Mouse (Mus musculus) kidney, embryonic 16.5 days (tissue): ENCODE data around the gene Dpp6. TPM values are rescaled to one million over a fixed set of nuclear protein-coding genes. Genes with fewer than 3 reads are reported as not detected.

Source experiments
- ATAC-seq: fragments of 200-750 bp; cut with Nextera tagmentation; 2 replicates; pipeline ENCODE4 v1.8.0; 2017; ENCODE audit warnings: moderate TSS enrichment; ENCODE audit not compliant: low FRiP score, low TSS enrichment
- H3K27ac ChIP-seq: fragments of 300-500 bp; sonication (generic); 2 replicates; pipeline ENCODE4 v1.5.1; 2014; ENCODE audit warnings: low read length
- H3K27me3 ChIP-seq: fragments of 300-500 bp; sonication (generic); 2 replicates; pipeline ENCODE4 v1.6.1; 2014; ENCODE audit warnings: low read length, control low read depth, mixed read lengths; ENCODE audit not compliant: insufficient read depth
- H3K36me3 ChIP-seq: fragments of 300-500 bp; sonication (generic); 2 replicates; pipeline ENCODE4 v1.6.1; 2014; ENCODE audit warnings: low read length, control low read depth, mixed read lengths; ENCODE audit not compliant: insufficient read depth
- H3K4me1 ChIP-seq: fragments of 300-500 bp; sonication (generic); 2 replicates; pipeline ENCODE4 v1.6.1; 2014; ENCODE audit warnings: low read length, control low read depth, mixed read lengths; ENCODE audit not compliant: insufficient read depth
- H3K4me2 ChIP-seq: fragments of 300-500 bp; sonication (generic); replicated peaks from 2 replicates; pipeline ENCODE4 v1.6.1; 2014; ENCODE audit warnings: low read depth, low read length
- H3K4me3 ChIP-seq: fragments of 300-500 bp; sonication (generic); 2 replicates; pipeline ENCODE4 v1.5.1; 2014; ENCODE audit warnings: mild to moderate bottlenecking, low read length
- H3K9ac ChIP-seq: fragments of 300-500 bp; sonication (generic); replicated peaks from 2 replicates; pipeline ENCODE4 v1.6.1; 2014; ENCODE audit warnings: low read length
- H3K9me3 ChIP-seq: fragments of 300-500 bp; sonication (generic); 2 replicates; pipeline ENCODE4 v1.6.1; 2016; ENCODE audit warnings: low read length, control low read depth
- WGBS: fragments of 180-500 bp; shearing (Covaris S2); extraction: QIAGEN DNeasy Blood & Tissue Kit; methylation state at CpG from one replicate; pipeline ENCODE4 v1.1.7; 2014; 5-methylcytosine and 5-hydroxymethylcytosine counted together
- polyA plus RNA-seq: library from polyadenylated mRNA; unstranded; fragments of >200 nt; fragmentation: Nextera tagmentation; extraction: Ambion mirVana; gene quantifications from 2 replicates; pipeline ENCODE4 v1.2.1, GENCODE M21; 2015

Gene Dpp6
- polyA plus RNA-seq, 1 experiment from 2014 or later = 3.6 TPM

DNA sequence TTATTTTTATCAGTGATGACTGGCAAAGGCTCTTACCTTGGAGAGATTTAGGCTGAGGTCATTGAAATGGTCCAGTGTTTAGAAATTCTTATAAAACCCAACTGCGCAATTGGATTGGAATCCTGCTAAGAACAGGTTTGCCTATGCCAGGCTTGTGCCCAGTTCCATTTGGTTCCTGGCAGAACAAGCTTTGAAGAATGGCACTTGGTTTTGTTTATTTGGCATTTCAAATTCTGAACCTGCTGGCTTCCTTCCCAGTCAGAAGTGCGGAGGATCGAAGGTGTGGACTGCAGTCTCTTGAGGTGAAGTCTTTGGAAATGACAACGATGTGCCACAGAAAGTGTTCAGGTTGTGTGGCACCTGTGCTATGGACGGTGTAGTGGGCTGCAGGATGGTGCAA lies 193.6 kb downstream of the Dpp6 start:
- H3K4me2 ChIP-seq = no peak overlapping the region
- H3K27me3 ChIP-seq = no peaks in the 10 kb centered on the region
- H3K4me1 ChIP-seq = no peaks in the 10 kb centered on the region
- H3K9me3 ChIP-seq = no peaks in the 10 kb centered on the region
- no peaks in the 10 kb centered on the region for H3K36me3 ChIP-seq
- 91% methylated on average over 5 of the region's 5 CpGs for WGBS
- ATAC-seq = no peak
- no peak overlapping the region for H3K27ac ChIP-seq
- H3K9ac ChIP-seq = no peak overlapping the region
- no peak overlapping the region for H3K4me3 ChIP-seq

DNA sequence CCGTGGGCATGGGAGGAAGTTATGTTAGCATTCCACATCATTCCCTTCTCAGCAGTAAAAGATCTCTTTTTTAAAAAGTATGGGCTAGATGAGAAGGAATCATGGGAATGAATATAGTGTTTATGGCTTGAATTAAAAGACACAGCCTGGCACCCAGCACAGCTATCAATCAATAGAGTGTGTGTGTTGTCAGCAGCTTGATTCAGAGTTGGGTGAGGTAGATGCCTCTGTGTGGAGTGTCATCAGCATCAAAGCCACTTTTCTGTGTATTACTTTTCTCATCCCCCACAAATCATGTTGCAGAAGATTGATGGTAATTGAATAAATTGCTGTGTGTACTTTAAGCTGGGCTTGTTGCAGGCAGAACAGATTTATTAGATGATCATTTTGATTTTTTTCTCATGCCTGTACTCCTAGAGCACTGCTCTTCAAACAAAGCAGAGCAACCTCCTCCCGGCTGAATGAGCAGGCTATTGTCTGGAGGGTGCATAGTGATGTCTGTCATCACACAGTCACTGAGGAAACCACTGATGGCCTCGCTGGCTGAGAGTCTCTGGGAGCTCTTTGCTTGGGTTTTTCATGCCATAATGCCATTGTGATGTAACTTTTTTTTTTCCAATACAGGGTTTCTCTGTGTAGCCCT lies 201.4 kb downstream of the Dpp6 start:
- 70% methylated on average over 3 of the region's 3 CpGs for WGBS
- Histone ChIP-seq H3K27me3 (no peaks in the 10 kb centered on the region), H3K4me3 (no peak overlapping the region), H3K4me1 (no peaks in the 10 kb centered on the region), H3K4me2 (no peak overlapping the region), H3K9me3 (no peaks in the 10 kb centered on the region), H3K27ac (no peak overlapping the region), H3K9ac (no peak overlapping the region), H3K36me3 (no peaks in the 10 kb centered on the region)
- no peak for ATAC-seq

- H3K9me3 ChIP-seq = no peaks in the 10 kb centered on the region
- no peak overlapping the region for H3K4me2 ChIP-seq
- no peaks in the 10 kb centered on the region for H3K27me3 ChIP-seq
- no peak overlapping the region for H3K27ac ChIP-seq
- no peak overlapping the region for H3K4me3 ChIP-seq
- 82% methylated on average over 1 of the region's 1 CpGs for WGBS
- no peaks in the 10 kb centered on the region for H3K4me1 ChIP-seq
- no peak overlapping the region for H3K9ac ChIP-seq
- no peak for ATAC-seq
- no peaks in the 10 kb centered on the region for H3K36me3 ChIP-seq
These were observed 211.6 kb downstream of the Dpp6 start for GRCm38 (mm10) chr5:27028611-27029010.

DNA sequence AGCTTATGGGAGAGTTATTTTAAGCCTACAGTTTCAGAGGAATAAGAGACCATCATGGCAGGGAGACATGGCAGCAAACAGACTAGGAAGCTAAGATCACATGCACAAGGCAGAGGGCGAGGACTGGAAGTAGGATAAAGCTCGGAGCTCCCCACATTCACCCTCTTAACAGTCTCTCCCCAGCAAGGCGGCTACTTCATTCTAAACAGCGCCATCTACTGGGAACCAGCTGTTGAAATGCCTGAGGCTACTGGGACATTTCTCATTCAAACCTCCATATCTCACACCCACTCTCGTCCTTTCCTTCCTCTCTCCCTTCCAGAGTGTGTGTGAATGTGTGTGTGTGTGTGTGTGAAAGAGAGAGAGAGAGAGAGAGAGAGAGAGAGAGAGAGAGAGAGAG lies 212.8 kb downstream of the Dpp6 start:
- no peaks in the 10 kb centered on the region for H3K9me3 ChIP-seq
- WGBS = 8% methylated on average over 5 of the region's 5 CpGs
- no peak for ATAC-seq
- H3K4me3 ChIP-seq = no peak overlapping the region
- no peak overlapping the region for H3K4me2 ChIP-seq
- no peak overlapping the region for H3K9ac ChIP-seq
- H3K27me3 ChIP-seq = no peaks in the 10 kb centered on the region
- no peak overlapping the region for H3K27ac ChIP-seq
- H3K4me1 ChIP-seq = no peaks in the 10 kb centered on the region
- H3K36me3 ChIP-seq = no peaks in the 10 kb centered on the region

GRCm38 (mm10) chr5:27034858-27035257 lies 217.9 kb downstream of the Dpp6 start:
- no peak overlapping the region for H3K4me2 ChIP-seq
- H3K27me3 ChIP-seq = no peaks in the 10 kb centered on the region
- no peak overlapping the region for H3K27ac ChIP-seq
- WGBS = 66% methylated on average over 4 of the region's 4 CpGs
- H3K4me1 ChIP-seq = no peaks in the 10 kb centered on the region
- no peak for ATAC-seq
- no peaks in the 10 kb centered on the region for H3K36me3 ChIP-seq
- H3K9me3 ChIP-seq = no peaks in the 10 kb centered on the region
- H3K9ac ChIP-seq = no peak overlapping the region
- no peak overlapping the region for H3K4me3 ChIP-seq

DNA sequence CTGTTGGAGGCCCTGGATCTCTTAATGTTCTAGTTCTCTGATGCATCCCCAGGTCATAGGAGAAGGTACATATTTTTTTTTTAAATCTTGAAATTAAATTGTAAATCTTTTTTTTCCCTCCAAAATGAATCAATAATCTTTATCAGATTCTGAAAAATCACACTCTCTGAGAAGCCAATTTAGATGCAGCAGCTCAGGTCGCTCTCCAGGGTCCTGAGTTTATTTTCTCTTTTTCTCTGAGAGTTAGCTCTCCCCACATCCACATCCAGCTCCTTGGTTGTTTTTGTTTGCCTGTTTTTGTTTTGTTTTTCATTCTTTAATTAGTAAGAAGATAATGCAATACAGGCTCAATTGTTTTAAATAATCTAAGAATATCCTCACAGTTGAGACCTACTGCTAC lies 218.3 kb downstream of the Dpp6 start:
- no peaks in the 10 kb centered on the region for H3K27me3 ChIP-seq
- H3K27ac ChIP-seq = no peak overlapping the region
- H3K9ac ChIP-seq = no peak overlapping the region
- WGBS = 57% methylated on average over 1 of the region's 1 CpGs
- H3K36me3 ChIP-seq = no peaks in the 10 kb centered on the region
- no peaks in the 10 kb centered on the region for H3K9me3 ChIP-seq
- H3K4me2 ChIP-seq = no peak overlapping the region
- H3K4me1 ChIP-seq = no peaks in the 10 kb centered on the region
- no peak overlapping the region for H3K4me3 ChIP-seq
- no peak for ATAC-seq

GRCm38 (mm10) chr5:27035891-27036290 lies 218.9 kb downstream of the Dpp6 start:
- Histone ChIP-seq H3K9ac (no peak overlapping the region), H3K36me3 (no peaks in the 10 kb centered on the region), H3K27me3 (no peaks in the 10 kb centered on the region), H3K4me1 (no peaks in the 10 kb centered on the region), H3K4me2 (no peak overlapping the region), H3K4me3 (no peak overlapping the region), H3K9me3 (no peaks in the 10 kb centered on the region), H3K27ac (no peak overlapping the region)
- ATAC-seq = no peak
- WGBS = 30% methylated on average over 2 of the region's 2 CpGs

- H3K4me3 ChIP-seq = no peak overlapping the region
- no peak for ATAC-seq
- no peaks in the 10 kb centered on the region for H3K27me3 ChIP-seq
- H3K36me3 ChIP-seq = no peaks in the 10 kb centered on the region
- no peak overlapping the region for H3K9ac ChIP-seq
- WGBS = 75% methylated on average over 5 of the region's 5 CpGs
- H3K4me1 ChIP-seq = no peaks in the 10 kb centered on the region
- H3K4me2 ChIP-seq = no peak overlapping the region
- H3K9me3 ChIP-seq = no peaks in the 10 kb centered on the region
- H3K27ac ChIP-seq = no peak overlapping the region
These were observed 220.8 kb downstream of the Dpp6 start for GRCm38 (mm10) chr5:27037796-27038195.

DNA sequence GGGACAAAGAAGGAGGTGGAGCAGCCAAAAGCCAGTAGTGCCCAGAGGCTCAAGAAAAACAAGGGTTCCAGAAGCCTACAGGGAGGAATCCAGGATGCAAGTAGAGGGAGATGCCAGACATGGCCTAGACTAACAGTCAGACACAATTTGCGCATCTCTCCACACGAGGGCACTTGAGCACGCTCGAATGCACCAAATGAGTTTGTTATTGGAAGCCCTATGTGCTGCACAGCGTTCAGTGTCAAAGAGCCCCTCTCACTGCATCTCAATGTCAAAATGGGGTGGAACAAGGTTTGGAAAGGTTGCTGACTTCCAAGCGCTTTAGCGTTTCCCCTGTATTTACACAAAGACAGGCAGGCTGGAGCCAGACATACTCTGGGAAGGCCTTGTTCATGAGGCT lies 231.2 kb downstream of the Dpp6 start:
- WGBS = 21% methylated on average over 7 of the region's 7 CpGs
- Histone ChIP-seq H3K9me3 (no peaks in the 10 kb centered on the region), H3K27me3 (peaks cover 30% of the 10 kb centered on the region), H3K36me3 (no peaks in the 10 kb centered on the region), H3K4me1 (no peaks in the 10 kb centered on the region), H3K4me2 (no peak overlapping the region), H3K27ac (no peak overlapping the region), H3K4me3 (no peak overlapping the region), H3K9ac (no peak overlapping the region)
- no peak for ATAC-seq

GRCm38 (mm10) chr5:27048926-27049325 lies 231.9 kb downstream of the Dpp6 start:
- no peak for ATAC-seq
- WGBS = 11% methylated on average over 8 of the region's 9 CpGs

More at GRCm38 (mm10) chr5:27048926-27049325, 231.9 kb downstream of the Dpp6 start:
- Histone ChIP-seq H3K4me3 (peak overlapping the region; percentile 43), H3K27ac (no peak overlapping the region), H3K9ac (no peak overlapping the region), H3K4me1 (no peaks in the 10 kb centered on the region), H3K36me3 (no peaks in the 10 kb centered on the region), H3K9me3 (no peaks in the 10 kb centered on the region), H3K27me3 (peaks cover 30% of the 10 kb centered on the region), H3K4me2 (peak overlapping the region; percentile 61)
